Mouse (Mus musculus) CH12.LX (cell line): ENCODE results near the gene Tcirg1. TPM values are rescaled to one million over a fixed set of nuclear protein-coding genes. Genes with fewer than 3 reads are reported as not detected.

Experiments
- DNase-seq: peaks from one replicate; pipeline ENCODE4 v3.0.0-alpha.2; 2013; ENCODE audit errors: extremely low read depth
- H3K27ac ChIP-seq: 2 replicates; pipeline ENCODE4 v1.5.1; 2012; ENCODE audit warnings: low read depth, mild to moderate bottlenecking, control low read depth, moderate library complexity; ENCODE audit not compliant: insufficient read depth
- H3K27me3 ChIP-seq: replicated peaks from 2 replicates; pipeline ENCODE3; 2012; ENCODE audit warnings: inconsistent platforms
- H3K36me3 ChIP-seq, 2 experiments: replicated peaks in 1 of 2; 2 replicates each; pipeline versions ENCODE3 to v1.6.1; 2012; ENCODE audit warnings: inconsistent platforms in 1 of 2, low read length in 1 of 2, mild to moderate bottlenecking in 1 of 2, mixed read lengths in 1 of 2, moderate library complexity in 1 of 2; ENCODE audit not compliant: control insufficient read depth in 1 of 2, insufficient read depth in 1 of 2
- H3K4me1 ChIP-seq, 2 experiments: 2 replicates each; pipeline ENCODE4 v1.6.1; 2012; ENCODE audit warnings: inconsistent platforms in 1 of 2, moderate library complexity in 1 of 2; ENCODE audit not compliant: insufficient read depth in 2 of 2, control insufficient read depth in 1 of 2
- H3K4me2 ChIP-seq: 2 replicates; pipeline ENCODE4 v1.6.1; 2012; ENCODE audit warnings: low read depth, mild to moderate bottlenecking, control low read depth; ENCODE audit not compliant: poor library complexity, insufficient read depth, severe bottlenecking
- H3K4me3 ChIP-seq, 3 experiments: fragments of 150-350 bp in 1 of 3; sonication (generic) in 1 of 3; replicated peaks in 1 of 3; 2 replicates each; pipeline versions ENCODE3 to v1.5.1; 2011 to 2012; ENCODE audit warnings: low read depth in 2 of 3, low read length in 2 of 3, mild to moderate bottlenecking in 2 of 3, moderate library complexity in 2 of 3, control low read depth in 1 of 3, improper control_type of control experiment in 1 of 3, inconsistent platforms in 1 of 3, mixed read lengths in 1 of 3; ENCODE audit not compliant: poor library complexity in 1 of 3
- H3K79me2 ChIP-seq: replicated peaks from 2 replicates; pipeline ENCODE4 v1.6.1; 2012; ENCODE audit warnings: mild to moderate bottlenecking, moderate library complexity; ENCODE audit not compliant: control insufficient read depth, poor library complexity, insufficient read depth, severe bottlenecking; ENCODE audit errors: extremely low read depth
- H3K9ac ChIP-seq: 2 replicates; pipeline ENCODE4 v1.6.1; 2012; ENCODE audit warnings: low read depth, mild to moderate bottlenecking, control low read depth, moderate library complexity; ENCODE audit not compliant: insufficient read depth
- H3K9me3 ChIP-seq: replicated peaks from 2 replicates; pipeline ENCODE3; 2012; ENCODE audit warnings: low read length, inconsistent platforms, mixed read lengths
- MAX ChIP-seq: IDR thresholded peaks from 2 replicates; pipeline ENCODE4 v1.6.1; 2011; ENCODE audit warnings: low read length, improper control_type of control experiment
- TCF12 ChIP-seq: IDR thresholded peaks from 2 replicates; pipeline ENCODE4 v1.6.1; 2014; ENCODE audit warnings: low read depth, mild to moderate bottlenecking, inconsistent platforms, low read length, improper control_type of control experiment
- dilution Hi-C: fragments of 300-500 bp; cut with MboI; formaldehyde crosslinking; loops from 2 replicates; pipeline ENCODE4 v1.14.3; 2020; ENCODE audit warnings: low sequenced_read_pairs; ENCODE audit not compliant: extremely low pct_unique_long_range_greater_than_20kb, extremely low pct_ligation_motif_present
- in situ Hi-C: fragments of 300-500 bp; cut with MboI; formaldehyde crosslinking; loops from 3 replicates; pipeline ENCODE4 v1.14.3; 2019; ENCODE audit warnings: low sequenced_read_pairs, low pct_ligation_motif_present, low pct_unique_long_range_greater_than_20kb, mixed read lengths
- polyA plus RNA-seq: library from polyadenylated mRNA; unstranded; fragments of >175 nt; gene quantifications from 2 replicates; pipeline ENCODE4 v1.2.1, GENCODE M21; 2012; ENCODE audit warnings: low read depth; ENCODE audit not compliant: insufficient read length
- total RNA-seq, 2 experiments: library from RNA; depleted of rRNA; stranded (reverse); fragments of 300-350 nt in 1 of 2; fragments of >200 nt in 1 of 2; gene quantifications; 2 replicates each; pipeline ENCODE4 v1.2.3; 2012 to 2014

Gene Tcirg1
- total and polyA plus RNA-seq, 3 experiments, result 46.6 to 62.8 (median 48.5) TPM

GRCm38 (mm10) chr19:3846676-3847604, 60.0 kb downstream of the Tcirg1 start:
- no peaks in the 10 kb centered on the region for H3K36me3 ChIP-seq
- dilution Hi-C loops, result no loop called here
- H3K27me3 ChIP-seq, result no peaks in the 10 kb centered on the region
- no peak overlapping the region for H3K9ac ChIP-seq
- H3K27ac ChIP-seq, result no peak overlapping the region
- no peaks in the 10 kb centered on the region for H3K9me3 ChIP-seq
- TF ChIP-seq MAX (0 out of 2 replicates have a peak, but pooled peaks have one; percentile 12), TCF12 (no peak)
- TF ChIP-seq, all 38 proteins: peak for 1
- no peak overlapping the region for H3K4me3 ChIP-seq
- no peak for DNase-seq
- in situ Hi-C loops, result no loop called here
- H3K4me1 ChIP-seq, result peaks cover 6 to 20% of the 10 kb centered on the region in 2 experiments
- H3K79me2 ChIP-seq, result no peaks in the 10 kb centered on the region
- H3K4me2 ChIP-seq, result no peak overlapping the region

Other genes with a start within 250 kb of the Tcirg1 start
Only the 20 nearest of the 26 such genes appear.
- 7.9 and 8.0 TPM in 2 replicates for gene 1810055G02Rik, start 198.8 kb downstream of the Tcirg1 start, total RNA-seq (2012; rRNA removed)
- 4.9 and 5.6 TPM in 2 replicates for gene 1810055G02Rik, start 198.8 kb downstream of the Tcirg1 start, total RNA-seq (2014; rRNA removed)
- 9.5 and 10.8 TPM in 2 replicates for gene 1810055G02Rik, start 198.8 kb downstream of the Tcirg1 start, polyA plus RNA-seq
- 10.9 and 11.0 TPM in 2 replicates for gene Kmt5b, start 139.7 kb downstream of the Tcirg1 start, total RNA-seq (2012; rRNA removed)
- gene Kmt5b, start 139.7 kb downstream of the Tcirg1 start, total RNA-seq (2014; rRNA removed), result 13.9 and 15.1 TPM in 2 replicates
- 16.6 and 24.2 TPM in 2 replicates for gene Kmt5b, start 139.7 kb downstream of the Tcirg1 start, polyA plus RNA-seq
- gene Chka, start 55.4 kb downstream of the Tcirg1 start, total RNA-seq (2012; rRNA removed), result 10.1 and 10.3 TPM in 2 replicates
- gene Chka, start 55.4 kb downstream of the Tcirg1 start, total RNA-seq (2014; rRNA removed), result 7.6 and 8.0 TPM in 2 replicates
- 11.6 and 13.0 TPM in 2 replicates for gene Chka, start 55.4 kb downstream of the Tcirg1 start, polyA plus RNA-seq
- gene Ndufs8, start 5.6 kb upstream of the Tcirg1 start, total RNA-seq (2012; rRNA removed), result 216 TPM in 2 replicates
- 196 and 248 TPM in 2 replicates for gene Ndufs8, start 5.6 kb upstream of the Tcirg1 start, total RNA-seq (2014; rRNA removed)
- 182 and 195 TPM in 2 replicates for gene Ndufs8, start 5.6 kb upstream of the Tcirg1 start, polyA plus RNA-seq
- gene Aldh3b1, start 22.7 kb upstream of the Tcirg1 start, total RNA-seq (2012; rRNA removed), result 5.7 and 8.1 TPM in 2 replicates
- gene Aldh3b1, start 22.7 kb upstream of the Tcirg1 start, total RNA-seq (2014; rRNA removed), result 3.7 and 5.9 TPM in 2 replicates
- gene Aldh3b1, start 22.7 kb upstream of the Tcirg1 start, polyA plus RNA-seq, result 7.4 and 8.1 TPM in 2 replicates
- gene Unc93b1, start 28.1 kb upstream of the Tcirg1 start, total RNA-seq (2012; rRNA removed), result 77.9 and 84.7 TPM in 2 replicates
- gene Unc93b1, start 28.1 kb upstream of the Tcirg1 start, total RNA-seq (2014; rRNA removed), result 72.7 and 82.3 TPM in 2 replicates
- 105 and 117 TPM in 2 replicates for gene Unc93b1, start 28.1 kb upstream of the Tcirg1 start, polyA plus RNA-seq
- not detected in 2 replicates for gene Aldh3b3, start 51.5 kb upstream of the Tcirg1 start, total RNA-seq (2012; rRNA removed)
- gene Aldh3b3, start 51.5 kb upstream of the Tcirg1 start, total RNA-seq (2014; rRNA removed), result not detected in 2 replicates
- not detected in 2 replicates for gene Aldh3b3, start 51.5 kb upstream of the Tcirg1 start, polyA plus RNA-seq
- gene Aldh3b2, start 65.2 kb upstream of the Tcirg1 start, total RNA-seq (2012; rRNA removed), result not detected in 2 replicates
- gene Aldh3b2, start 65.2 kb upstream of the Tcirg1 start, total RNA-seq (2014; rRNA removed), result not detected in 2 replicates
- gene Aldh3b2, start 65.2 kb upstream of the Tcirg1 start, polyA plus RNA-seq, result not detected in 2 replicates
- gene Acy3, start 79.4 kb upstream of the Tcirg1 start, total RNA-seq (2012; rRNA removed), result 0.25 TPM in 1 of 2 replicates, not detected in the other
- gene Acy3, start 79.4 kb upstream of the Tcirg1 start, total RNA-seq (2014; rRNA removed), result not detected in 2 replicates
- gene Acy3, start 79.4 kb upstream of the Tcirg1 start, polyA plus RNA-seq, result 0.29 and 0.83 TPM in 2 replicates
- gene Tbx10, start 85.6 kb upstream of the Tcirg1 start, total RNA-seq (2012; rRNA removed), result not detected in 2 replicates
- not detected in 2 replicates for gene Tbx10, start 85.6 kb upstream of the Tcirg1 start, total RNA-seq (2014; rRNA removed)
- not detected in 2 replicates for gene Tbx10, start 85.6 kb upstream of the Tcirg1 start, polyA plus RNA-seq
- gene Nudt8, start 93.4 kb upstream of the Tcirg1 start, total RNA-seq (2012; rRNA removed), result 31.4 and 36.3 TPM in 2 replicates
- 31.7 and 40.2 TPM in 2 replicates for gene Nudt8, start 93.4 kb upstream of the Tcirg1 start, total RNA-seq (2014; rRNA removed)
- 24.7 and 28.2 TPM in 2 replicates for gene Nudt8, start 93.4 kb upstream of the Tcirg1 start, polyA plus RNA-seq
- 2.0 and 2.1 TPM in 2 replicates for gene Gm49405, start 93.5 kb upstream of the Tcirg1 start, total RNA-seq (2012; rRNA removed)
- gene Gm49405, start 93.5 kb upstream of the Tcirg1 start, total RNA-seq (2014; rRNA removed), result 0.99 and 1.1 TPM in 2 replicates
- gene Gm49405, start 93.5 kb upstream of the Tcirg1 start, polyA plus RNA-seq, result 2.7 and 3.3 TPM in 2 replicates
- gene Doc2g, start 96.2 kb upstream of the Tcirg1 start, total RNA-seq (2012; rRNA removed), result 4.4 and 5.2 TPM in 2 replicates
- gene Doc2g, start 96.2 kb upstream of the Tcirg1 start, total RNA-seq (2014; rRNA removed), result 2.1 and 2.7 TPM in 2 replicates
- 5.7 and 6.4 TPM in 2 replicates for gene Doc2g, start 96.2 kb upstream of the Tcirg1 start, polyA plus RNA-seq
- 183 TPM in 2 replicates for gene Ndufv1, start 105.7 kb upstream of the Tcirg1 start, total RNA-seq (2012; rRNA removed)
- 119 TPM in 2 replicates for gene Ndufv1, start 105.7 kb upstream of the Tcirg1 start, total RNA-seq (2014; rRNA removed)
- gene Ndufv1, start 105.7 kb upstream of the Tcirg1 start, polyA plus RNA-seq, result 133 and 136 TPM in 2 replicates
- 529 and 544 TPM in 2 replicates for gene Gstp1, start 130.9 kb upstream of the Tcirg1 start, total RNA-seq (2012; rRNA removed)
- gene Gstp1, start 130.9 kb upstream of the Tcirg1 start, total RNA-seq (2014; rRNA removed), result 333 and 343 TPM in 2 replicates
- 468 and 696 TPM in 2 replicates for gene Gstp1, start 130.9 kb upstream of the Tcirg1 start, polyA plus RNA-seq
- 6.0 and 21.1 TPM in 2 replicates for gene Gstp2, start 138.9 kb upstream of the Tcirg1 start, total RNA-seq (2012; rRNA removed)
- not detected in 2 replicates for gene Gstp2, start 138.9 kb upstream of the Tcirg1 start, total RNA-seq (2014; rRNA removed)
- 1.4 and 2.4 TPM in 2 replicates for gene Gstp2, start 138.9 kb upstream of the Tcirg1 start, polyA plus RNA-seq
- 0.46 and 1.4 TPM in 2 replicates for gene Gstp3, start 152.4 kb upstream of the Tcirg1 start, total RNA-seq (2012; rRNA removed)
- not detected in 2 replicates for gene Gstp3, start 152.4 kb upstream of the Tcirg1 start, total RNA-seq (2014; rRNA removed)
- not detected in 2 replicates for gene Gstp3, start 152.4 kb upstream of the Tcirg1 start, polyA plus RNA-seq
- gene Cabp2, start 174.4 kb upstream of the Tcirg1 start, total RNA-seq (2012; rRNA removed), result not detected in 2 replicates
- gene Cabp2, start 174.4 kb upstream of the Tcirg1 start, total RNA-seq (2014; rRNA removed), result not detected in 2 replicates
- gene Cabp2, start 174.4 kb upstream of the Tcirg1 start, polyA plus RNA-seq, result not detected in 2 replicates
- gene Cdk2ap2, start 190.0 kb upstream of the Tcirg1 start, total RNA-seq (2012; rRNA removed), result 69.5 and 90.3 TPM in 2 replicates
- 57.0 and 63.4 TPM in 2 replicates for gene Cdk2ap2, start 190.0 kb upstream of the Tcirg1 start, total RNA-seq (2014; rRNA removed)
- gene Cdk2ap2, start 190.0 kb upstream of the Tcirg1 start, polyA plus RNA-seq, result 55.6 and 67.1 TPM in 2 replicates
- 43.8 and 46.1 TPM in 2 replicates for gene Pitpnm1, start 192.9 kb upstream of the Tcirg1 start, total RNA-seq (2012; rRNA removed)
- gene Pitpnm1, start 192.9 kb upstream of the Tcirg1 start, total RNA-seq (2014; rRNA removed), result 14.8 and 15.9 TPM in 2 replicates
- gene Pitpnm1, start 192.9 kb upstream of the Tcirg1 start, polyA plus RNA-seq, result 33.3 and 34.7 TPM in 2 replicates